In genomic region chr17:65871641-65872041, GRCm38 (mm10) we compare ENCODE assay signal across 12 mouse cellular contexts. TPM values are rescaled to one million over a fixed set of nuclear protein-coding genes. Genes with fewer than 3 reads are reported as not detected.
DNase-seq lines count a peak whose midpoint lies in the region; ATAC-seq and TF ChIP-seq lines count a peak whose summit lies in the region.
"Had no signal": no experiment of that assay in that cellular context is flagged by ENCODE, and none has a peak within 500 bp of the region (broad histone marks: within the 10 kb centered on the region; RNA-seq: fewer than 3 reads in every experiment).

No protein-coding gene starts in this region.

- no peak overlapping the region for H3K9ac ChIP-seq in hindbrain, postnatal 0 days (replicated peaks; ENCODE audit: low read length)
- H3K9ac ChIP-seq in hindbrain, embryonic 12.5 days: no peak overlapping the region
- H3K9ac ChIP-seq in limb, embryonic 15.5 days: no peak overlapping the region
- H3K9ac ChIP-seq in kidney, embryonic 14.5 days (ENCODE audit: low read depth, low read length): no peak overlapping the region
- H3K9ac ChIP-seq: forebrain, postnatal 0 days had no signal

- H3K9me3 ChIP-seq in hindbrain, postnatal 0 days (ENCODE audit: low read length): no peaks in the 10 kb centered on the region
- H3K9me3 ChIP-seq in hindbrain, embryonic 12.5 days (replicated peaks): no peaks in the 10 kb centered on the region
- H3K9me3 ChIP-seq in E14TG2a.4 (ENCODE audit: low read length): no peaks in the 10 kb centered on the region
- H3K9me3 ChIP-seq in limb, embryonic 15.5 days: no peaks in the 10 kb centered on the region
- no peaks in the 10 kb centered on the region for H3K9me3 ChIP-seq in kidney, embryonic 14.5 days (ENCODE audit: control insufficient read depth, low read length)

- H3K4me3 ChIP-seq in hindbrain, postnatal 0 days (ENCODE audit: low read length): no peak overlapping the region
- H3K4me3 ChIP-seq in hindbrain, embryonic 12.5 days: no peak overlapping the region
- peak overlapping the region; percentile 43; the same call in 1 of the 2 replicates for H3K4me3 ChIP-seq in E14TG2a.4 (replicated peaks; ENCODE audit: low read length)
- no peak overlapping the region for H3K4me3 ChIP-seq in limb, embryonic 15.5 days
- no peak overlapping the region for H3K4me3 ChIP-seq in kidney, embryonic 14.5 days (ENCODE audit: low read length)

- ATAC-seq in hindbrain, postnatal 0 days: no peak
- no peak for ATAC-seq in hindbrain, embryonic 12.5 days (ENCODE audit: low FRiP score)
- ATAC-seq in limb, embryonic 15.5 days (ENCODE audit: insufficient number of reproducible peaks, low FRiP score, low TSS enrichment, low read depth): no peak
- ATAC-seq in kidney, embryonic 14.5 days (ENCODE audit: low FRiP score, low TSS enrichment): no peak
- ATAC-seq: forebrain, postnatal 0 days had no signal

- peaks cover 13% of the 10 kb centered on the region for H3K4me1 ChIP-seq in hindbrain, postnatal 0 days (ENCODE audit: insufficient read depth, low read length)
- peaks cover 14% of the 10 kb centered on the region for H3K4me1 ChIP-seq in hindbrain, embryonic 12.5 days
- H3K4me1 ChIP-seq in E14TG2a.4 (replicated peaks; ENCODE audit: low read depth, low read length): peaks cover 100% of the 10 kb centered on the region
- peaks cover 21% of the 10 kb centered on the region for H3K4me1 ChIP-seq in limb, embryonic 15.5 days
- H3K4me1 ChIP-seq in kidney, embryonic 14.5 days (ENCODE audit: control insufficient read depth, insufficient read depth, low read length): peaks cover 5% of the 10 kb centered on the region

- no peak for TF ChIP-seq CTCF in hindbrain, postnatal 0 days (IDR thresholded peaks at IDR 0.05; ENCODE audit: low read depth)
- no peak for TF ChIP-seq CTCF in E14TG2a.4 (conservative IDR thresholded peaks at IDR 0.05; ENCODE audit: low read length)

- H3K27ac ChIP-seq in hindbrain, postnatal 0 days: peak overlapping the region; percentile 36; the same call in 1 of the 2 replicates
- no peak overlapping the region for H3K27ac ChIP-seq in hindbrain, embryonic 12.5 days
- H3K27ac ChIP-seq in limb, embryonic 15.5 days: peak overlapping the region; percentile 65
- no peak overlapping the region for H3K27ac ChIP-seq in kidney, embryonic 14.5 days (ENCODE audit: low read depth, low read length)

- H3K36me3 ChIP-seq in hindbrain, postnatal 0 days (ENCODE audit: insufficient read depth, low read length): no peaks in the 10 kb centered on the region
- H3K36me3 ChIP-seq in hindbrain, embryonic 12.5 days: peaks cover 8% of the 10 kb centered on the region; the same call in 1 of the 2 replicates
- H3K36me3 ChIP-seq in E14TG2a.4 (ENCODE audit: insufficient read depth, low read length): peaks cover 31% of the 10 kb centered on the region
- peaks cover 13% of the 10 kb centered on the region for H3K36me3 ChIP-seq in limb, embryonic 15.5 days
- H3K36me3 ChIP-seq in kidney, embryonic 14.5 days (ENCODE audit: control insufficient read depth, insufficient read depth, low read length): peaks cover 4% of the 10 kb centered on the region; the same call in 1 of the 2 replicates

- WGBS in hindbrain, postnatal 0 days: 40% methylated on average over 5 of the region's 5 CpGs
- WGBS in hindbrain, embryonic 12.5 days: 53% methylated on average over 5 of the region's 5 CpGs
- 17% methylated on average over 5 of the region's 5 CpGs for WGBS in limb, embryonic 15.5 days
- WGBS in kidney, embryonic 14.5 days: 29% methylated on average over 5 of the region's 5 CpGs

- DNase-seq in hindbrain, postnatal 0 days (ENCODE audit: low spot score): no peak
- DNase-seq in CD4-positive helper T cell, adult 2 months (ENCODE audit: low read depth, low spot score): peak; percentile 57
- no peak for DNase-seq in thymus, postnatal 14 days
- DNase-seq: adrenal gland, postnatal 14 days; cerebellum, adult 9-11 months; forebrain, postnatal 0 days; heart, postnatal 4 days; thymus, postnatal 36 days had no signal

- H3K27me3 ChIP-seq in hindbrain, postnatal 0 days (ENCODE audit: insufficient read depth, low read length): no peaks in the 10 kb centered on the region
- no peaks in the 10 kb centered on the region for H3K27me3 ChIP-seq in hindbrain, embryonic 12.5 days
- H3K27me3 ChIP-seq in E14TG2a.4 (ENCODE audit: insufficient read depth, low read length): no peaks in the 10 kb centered on the region
- H3K27me3 ChIP-seq in limb, embryonic 15.5 days: no peaks in the 10 kb centered on the region
- no peaks in the 10 kb centered on the region for H3K27me3 ChIP-seq in kidney, embryonic 14.5 days (ENCODE audit: control insufficient read depth, insufficient read depth, low read length)

- H3K4me2 ChIP-seq in hindbrain, postnatal 0 days (ENCODE audit: low read depth, low read length): no peak overlapping the region
- H3K4me2 ChIP-seq in hindbrain, embryonic 12.5 days (replicated peaks): no peak overlapping the region
- H3K4me2 ChIP-seq in limb, embryonic 15.5 days: no peak overlapping the region
- H3K4me2 ChIP-seq in kidney, embryonic 14.5 days (replicated peaks; ENCODE audit: low read depth, low read length): no peak overlapping the region

RNA-seq across cellular contexts. Expression of gene Ralbp1, which starts 14.0 kb away (rescaled TPM):
- 34.0 and 35.9 TPM in 2 replicates for total RNA-seq in hindbrain, postnatal 0 days (2014; rRNA removed)
- polyA plus RNA-seq in hindbrain, postnatal 0 days (2015; fragmentation: Nextera tagmentation; extraction: Ambion mirVana): 51.6 and 54.0 TPM in 2 replicates
- 49.3 and 50.9 TPM in 2 replicates for polyA plus RNA-seq in hindbrain, embryonic 12.5 days (2016; fragmentation: Nextera tagmentation; extraction: Ambion mirVana)
- polyA plus RNA-seq in limb, embryonic 15.5 days (2015; fragmentation: Nextera tagmentation; extraction: Ambion mirVana): 179 and 182 TPM in 2 replicates
- 61.3 and 76.6 TPM in 2 replicates for polyA plus RNA-seq in kidney, embryonic 14.5 days (2014; fragmentation: Nextera tagmentation; extraction: Ambion mirVana)

Comparison
In these comparisons a context has a peak if more than half of its experiments do, and no peak if none do; other contexts are left out.
1. H3K27ac ChIP-seq: peak in hindbrain, postnatal 0 days (single experiment) and limb, embryonic 15.5 days (single experiment); none in hindbrain, embryonic 12.5 days (single experiment) and kidney, embryonic 14.5 days (single experiment).